16 mouse cellular contexts compared by ENCODE assay signal in the genomic region with DNA sequence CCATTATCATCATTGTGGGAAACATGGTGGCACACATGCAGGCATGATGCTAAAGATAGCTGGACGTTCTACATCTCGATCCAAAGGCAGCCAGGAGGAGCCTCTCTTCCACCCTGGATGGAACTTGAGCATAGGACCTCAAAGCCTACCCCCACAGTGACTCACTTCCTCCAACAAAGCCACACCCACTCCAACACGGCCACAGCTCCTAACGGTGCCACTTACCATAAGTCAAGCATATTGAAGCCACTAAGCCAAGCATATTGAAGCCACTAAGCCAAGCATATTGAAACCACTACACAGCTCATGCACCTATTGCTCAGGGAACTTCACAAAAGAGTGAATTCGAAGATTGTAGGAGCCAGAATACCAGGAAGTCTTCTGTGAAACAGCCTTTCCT.
"Had no signal": no experiment of that assay in that cellular context is flagged by ENCODE, and none has a peak within 500 bp of the region (broad histone marks: within the 10 kb centered on the region; RNA-seq: fewer than 3 reads in every experiment).

No protein-coding gene starts in this region.

- H3K4me1 ChIP-seq: liver, embryonic 15.5 days; lung, embryonic 15.5 days; midbrain, embryonic 13.5 days; midbrain, embryonic 15.5 days; neural tube, embryonic 12.5 days had no signal

- H3K9me3 ChIP-seq: liver, embryonic 15.5 days; lung, embryonic 15.5 days; midbrain, embryonic 13.5 days; midbrain, embryonic 15.5 days; neural tube, embryonic 12.5 days had no signal

- H3K4me3 ChIP-seq: liver, embryonic 15.5 days; lung, embryonic 15.5 days; megakaryocyte, embryonic 14.5 days; midbrain, embryonic 13.5 days; midbrain, embryonic 15.5 days; neural tube, embryonic 12.5 days had no signal

- H3K36me3 ChIP-seq: liver, embryonic 15.5 days; lung, embryonic 15.5 days; midbrain, embryonic 13.5 days; midbrain, embryonic 15.5 days; neural tube, embryonic 12.5 days had no signal

- H3K9ac ChIP-seq: liver, embryonic 15.5 days; liver, postnatal 0 days; lung, embryonic 15.5 days; midbrain, embryonic 13.5 days; midbrain, embryonic 15.5 days; neural tube, embryonic 12.5 days had no signal

- DNase-seq: liver, postnatal 0 days; lung, adult 2 months; lung, postnatal 14 days; lung, postnatal 36 days; right cerebral cortex, postnatal 14 days; thymus, adult 18-20 months; thymus, postnatal 14 days; thymus, postnatal 36 days had no signal

- ATAC-seq: liver, postnatal 0 days; lung, postnatal 0 days; midbrain, embryonic 13.5 days; midbrain, embryonic 15.5 days had no signal

- H3K27ac ChIP-seq: liver, embryonic 15.5 days; lung, embryonic 15.5 days; macrophage; midbrain, embryonic 13.5 days; midbrain, embryonic 15.5 days; neural tube, embryonic 12.5 days had no signal
